Mouse (Mus musculus): ENCODE results near the gene Sfi1.
"Not testable (repeated sequence)": the region's sequence is repeated elsewhere in the genome, so short reads cannot be mapped to it uniquely, and the experiment has no call there.

DNA sequence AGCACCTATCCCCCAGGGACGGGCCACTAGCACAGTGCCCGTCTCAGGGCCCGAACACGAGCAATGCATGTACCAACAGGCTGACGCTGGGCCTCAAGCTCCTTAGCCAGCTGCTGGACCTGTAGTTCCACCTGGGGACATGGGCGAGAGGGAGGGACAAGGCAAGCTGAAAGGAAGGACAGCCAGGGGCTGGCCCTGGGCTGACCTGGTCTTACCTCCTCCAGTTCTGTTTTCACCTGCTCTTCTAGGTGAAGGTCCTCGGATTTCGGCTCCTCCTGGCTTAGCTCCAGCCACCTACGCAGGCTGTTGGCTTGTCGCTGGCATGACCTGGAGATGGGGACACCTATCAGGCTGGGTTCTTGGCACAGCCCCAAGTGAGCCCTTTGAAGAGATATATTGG, 61.3 kb downstream of the Sfi1 start:
- TF ChIP-seq CTCF (IDR thresholded peaks at IDR 0.05; ENCODE audit: borderline replicate concordance, extremely low read depth, insufficient read depth, insufficient read length); POLR2A (IDR thresholded peaks at IDR 0.05; ENCODE audit: borderline replicate concordance, extremely low read depth, insufficient read depth, insufficient read length, poor library complexity, severe bottlenecking): not testable (repeated sequence)

Data from brain, embryonic 14.5 days (tissue).